Mouse (Mus musculus): ENCODE results near the gene Cldn7.

DNA sequence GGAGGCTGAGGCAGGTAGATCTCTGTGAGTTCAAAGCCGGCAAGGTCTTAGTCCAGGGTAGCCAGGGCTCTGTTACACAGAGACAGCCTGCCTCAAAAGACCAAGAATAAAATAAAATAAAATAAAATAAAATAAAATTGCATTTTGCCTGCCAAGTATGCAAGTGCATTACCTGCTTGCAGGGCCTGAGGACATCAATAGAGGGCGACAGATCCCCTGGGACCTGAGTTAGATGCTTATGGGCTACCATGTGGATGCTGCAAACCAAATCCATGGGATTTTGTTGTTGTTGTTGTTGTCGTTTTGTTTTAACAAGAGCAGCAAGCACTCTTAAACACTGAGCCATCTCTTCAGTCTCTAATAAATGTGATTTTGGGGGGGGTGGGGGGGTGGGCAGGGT lies 32.3 kb upstream of the Cldn7 start:
- TF ChIP-seq ZC3H11A (IDR thresholded peaks at IDR 0.05; ENCODE audit: borderline replicate concordance, low read depth, low read length), result no peak
- TF ChIP-seq ZNF384 (IDR thresholded peaks at IDR 0.05; ENCODE audit: low read depth, low read length), result no peak
- no peak for TF ChIP-seq CHD2 (IDR thresholded peaks at IDR 0.05; ENCODE audit: low read depth, low read length)
- no peak for TF ChIP-seq HCFC1 (IDR thresholded peaks at IDR 0.05; ENCODE audit: borderline replicate concordance, insufficient read depth, low read length)
- TF ChIP-seq MAFK (IDR thresholded peaks at IDR 0.05; ENCODE audit: insufficient read depth, low read depth, low read length), result no peak
